Mouse (Mus musculus): ENCODE measurements at regions not wholly inside any gene's neighbourhood (a gene's known extent, or its start where the extent isn't known, plus 50 kb on each side); places are given as distances from the start of the nearest gene placed in this dataset.

- intact Hi-C loops (cut with DNase I): loop anchor here (2.0 kb wide), 1 partner anchor 1657 kb away; no protein-coding TSS in a partner anchor
- DNase-seq (ENCODE audit: low spot score in 2 of 2): peak; percentile 81 to 86
These were observed 364.9 kb upstream of the Fmr1 start for GRCm38 (mm10) chrX:68313486-68313885.

All from left cerebral cortex, postnatal 14 days (tissue).